Mouse (Mus musculus) midbrain, embryonic 11.5 days (tissue): Measurements from ENCODE around the gene Fdx1. TPM values are rescaled to one million over a fixed set of nuclear protein-coding genes. Genes with fewer than 3 reads are reported as not detected.

Source experiments
- ATAC-seq: fragments of 200-750 bp; cut with Nextera tagmentation; 2 replicates; pipeline ENCODE4 v1.8.0; 2017; ENCODE audit warnings: moderate TSS enrichment, moderate library complexity; ENCODE audit not compliant: low FRiP score
- DNase-seq: peaks from one replicate; pipeline ENCODE4 v3.0.0; 2015; ENCODE audit warnings: low spot score; ENCODE audit errors: missing footprints
- H3K27ac ChIP-seq: fragments of 300-500 bp; sonication (generic); 2 replicates; pipeline ENCODE4 v1.5.1; 2014; ENCODE audit warnings: low read depth, low read length
- H3K27me3 ChIP-seq: fragments of 300-500 bp; sonication (generic); 2 replicates; pipeline ENCODE4 v1.6.1; 2014; ENCODE audit warnings: mild to moderate bottlenecking, low read length, moderate library complexity, mixed read lengths; ENCODE audit not compliant: control insufficient read depth, insufficient read depth
- H3K36me3 ChIP-seq: fragments of 300-500 bp; sonication (generic); 2 replicates; pipeline ENCODE4 v1.6.1; 2014; ENCODE audit warnings: mild to moderate bottlenecking, low read length, moderate library complexity, mixed read lengths; ENCODE audit not compliant: control insufficient read depth, insufficient read depth
- H3K4me1 ChIP-seq: fragments of 300-500 bp; sonication (generic); 2 replicates; pipeline ENCODE4 v1.6.1; 2014; ENCODE audit warnings: low read length; ENCODE audit not compliant: control insufficient read depth, insufficient read depth
- H3K4me2 ChIP-seq: fragments of 300-500 bp; sonication (generic); 2 replicates; pipeline ENCODE4 v1.6.1; 2014; ENCODE audit warnings: mild to moderate bottlenecking, moderate library complexity
- H3K4me3 ChIP-seq: fragments of 300-500 bp; sonication (generic); 2 replicates; pipeline ENCODE4 v1.5.1; 2014; ENCODE audit warnings: low read depth, low read length
- H3K9ac ChIP-seq: fragments of 300-500 bp; sonication (generic); 2 replicates; pipeline ENCODE4 v1.6.1; 2014; ENCODE audit warnings: low read length
- H3K9me3 ChIP-seq: fragments of 300-500 bp; sonication (generic); 2 replicates; pipeline ENCODE4 v1.6.1; 2016; ENCODE audit warnings: low read length; ENCODE audit not compliant: control insufficient read depth
- WGBS: fragments of 180-500 bp; shearing (Covaris S2); extraction: QIAGEN DNeasy Blood & Tissue Kit; methylation state at CpG from one replicate; pipeline ENCODE4 v1.1.7; 2014; 5-methylcytosine and 5-hydroxymethylcytosine counted together
- polyA plus RNA-seq: library from polyadenylated mRNA; unstranded; fragments of >200 nt; fragmentation: Nextera tagmentation; extraction: Ambion mirVana; gene quantifications from 2 replicates; pipeline ENCODE4 v1.2.1, GENCODE M21; 2014

Fdx1 gene
- polyA plus RNA-seq, 1 experiment from 2014 or later: 51.6 TPM

DNA sequence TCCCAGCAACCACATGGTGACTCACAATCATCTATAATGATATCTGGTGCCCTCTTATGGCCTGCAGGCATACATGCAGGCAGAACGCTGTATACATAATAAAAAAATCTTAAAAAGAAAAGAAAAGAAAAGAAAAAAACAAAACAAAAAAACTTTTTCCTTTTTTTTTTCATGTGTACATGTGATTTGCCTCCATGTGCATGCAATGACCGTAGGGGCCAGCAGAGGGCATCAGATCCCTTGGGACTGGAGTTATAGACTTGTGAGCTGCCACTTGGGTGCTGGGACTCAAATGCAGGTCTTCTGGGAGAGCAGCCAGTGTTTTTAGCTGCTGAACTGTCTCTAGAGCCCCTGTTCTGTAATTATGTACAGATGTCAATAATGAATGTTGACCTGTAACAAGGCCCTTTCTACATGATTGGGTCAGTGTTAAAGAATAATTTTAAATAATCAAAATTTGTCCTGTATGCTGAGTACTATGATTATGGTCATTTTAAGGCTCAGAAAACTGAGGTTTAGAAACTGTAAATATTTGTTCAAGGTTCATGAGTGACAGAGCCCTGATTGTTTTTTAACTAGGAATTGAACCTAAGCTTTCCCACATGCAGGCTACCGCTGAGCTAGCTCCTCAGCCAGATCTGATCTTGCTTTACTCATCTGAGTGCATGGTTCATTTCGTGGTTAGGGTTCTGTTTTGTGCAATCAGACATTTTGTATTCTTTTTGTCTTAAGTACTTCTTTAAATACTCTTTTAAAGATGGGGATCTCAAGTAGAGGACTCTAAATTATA, 30.3 kb upstream of the Fdx1 start:
- no peak for DNase-seq
- Histone ChIP-seq H3K27me3 (no peaks in the 10 kb centered on the region), H3K27ac (no peak overlapping the region), H3K4me3 (no peak overlapping the region), H3K4me2 (no peak overlapping the region), H3K9ac (no peak overlapping the region), H3K9me3 (peaks cover 1% of the 10 kb centered on the region; the same call in 1 of the 2 replicates), H3K4me1 (no peaks in the 10 kb centered on the region), H3K36me3 (no peaks in the 10 kb centered on the region)
- WGBS: 75% methylated on average over 4 of the region's 4 CpGs
- ATAC-seq: no peak

DNA sequence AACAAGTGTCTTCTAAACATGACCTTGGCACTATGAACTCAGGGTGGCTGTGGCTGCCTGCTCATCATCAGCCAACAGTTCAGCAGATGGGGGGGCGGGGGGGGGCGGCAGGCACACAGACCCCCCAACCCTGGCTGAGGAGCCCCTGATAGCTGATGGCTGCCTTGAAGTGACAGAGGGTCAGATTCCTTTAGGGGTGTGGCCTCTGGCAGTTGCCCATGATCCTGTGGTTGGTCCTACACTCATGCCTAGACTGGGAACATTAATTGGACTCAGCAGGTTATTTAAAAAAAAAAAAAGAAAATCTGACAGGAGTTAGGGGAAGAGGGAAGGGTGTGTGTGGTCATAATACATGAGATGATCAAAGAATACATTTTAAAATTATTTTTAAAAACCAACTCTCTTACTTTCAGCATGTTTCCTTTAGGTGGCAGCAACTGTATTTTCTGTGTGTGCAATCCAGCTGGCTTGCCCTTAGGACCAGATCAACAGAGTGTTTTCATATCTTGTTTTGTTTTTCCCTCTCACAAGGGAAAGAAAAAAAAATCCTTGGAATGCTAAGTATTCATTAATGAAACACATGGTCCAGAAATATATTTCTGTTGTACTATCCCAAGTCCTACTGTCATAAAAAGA, 28.0 kb upstream of the Fdx1 start:
- Histone ChIP-seq H3K9me3 (no peaks in the 10 kb centered on the region), H3K4me2 (no peak overlapping the region), H3K27ac (no peak overlapping the region), H3K4me3 (no peak overlapping the region), H3K4me1 (no peaks in the 10 kb centered on the region), H3K27me3 (no peaks in the 10 kb centered on the region), H3K36me3 (no peaks in the 10 kb centered on the region), H3K9ac (no peak overlapping the region)
- no peak for DNase-seq
- ATAC-seq: no peak
- WGBS: 44% methylated on average over 2 of the region's 2 CpGs

DNA sequence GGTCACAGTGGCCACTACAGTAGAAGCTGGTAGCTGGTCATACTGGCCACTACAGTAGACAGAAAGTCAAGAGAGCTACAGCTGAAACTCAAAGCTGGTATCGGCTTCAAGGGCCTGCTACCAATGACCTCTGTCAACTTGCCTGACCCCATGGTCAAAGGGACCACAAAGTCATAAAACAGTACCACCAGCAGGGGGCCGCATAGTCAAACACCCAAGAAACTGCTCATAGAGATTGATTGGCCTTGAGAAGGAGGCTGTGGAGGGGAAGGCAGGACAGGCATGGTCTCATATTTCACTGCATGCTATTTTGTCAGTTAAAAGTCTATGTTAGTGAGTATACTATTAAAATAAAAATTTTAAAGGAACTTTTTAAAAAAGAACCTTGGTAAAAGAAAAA, 27.5 kb upstream of the Fdx1 start:
- whole genome bisulfite sequencing: 36% methylated on average over 2 of the region's 2 CpGs

DNA sequence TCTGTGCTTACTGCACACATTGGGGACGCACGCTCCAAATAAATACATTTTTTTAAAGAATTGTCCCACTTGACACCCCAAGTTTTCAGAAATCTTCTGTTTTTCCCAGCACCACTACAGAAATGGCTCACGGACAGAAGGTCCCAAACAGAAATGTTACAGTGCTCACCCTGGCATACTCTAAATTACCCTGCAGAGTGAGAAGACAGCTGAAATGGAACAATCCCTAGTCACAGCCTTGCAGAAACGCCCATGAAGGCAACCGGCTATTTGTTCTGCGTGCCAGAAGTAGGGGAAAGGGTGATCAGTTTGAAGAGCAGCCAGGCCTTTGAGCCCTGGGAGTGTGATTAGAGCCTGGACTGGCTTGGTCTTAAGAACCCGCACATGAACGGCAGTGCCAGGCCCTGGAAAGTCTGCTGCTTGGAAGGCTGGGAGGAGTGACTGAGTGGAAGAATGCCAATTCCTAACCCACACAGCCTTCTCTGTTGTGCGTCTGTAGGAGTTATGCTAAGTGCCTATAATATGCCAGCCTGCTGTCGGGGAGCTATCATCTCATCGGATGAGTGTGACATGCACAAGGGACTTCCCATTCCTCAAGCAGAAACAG, 22.2 kb upstream of the Fdx1 start:
- Histone ChIP-seq H3K4me3 (no peak overlapping the region), H3K27me3 (no peaks in the 10 kb centered on the region), H3K4me2 (no peak overlapping the region), H3K27ac (no peak overlapping the region), H3K4me1 (no peaks in the 10 kb centered on the region), H3K36me3 (no peaks in the 10 kb centered on the region), H3K9me3 (no peaks in the 10 kb centered on the region), H3K9ac (no peak overlapping the region)
- no peak for ATAC-seq
- DNase-seq: no peak
- WGBS: 84% methylated on average over 11 of the region's 11 CpGs

More for the DNA sequence above, 27.5 kb upstream of the Fdx1 start:
- ATAC-seq: no peak
- Histone ChIP-seq H3K27me3 (no peaks in the 10 kb centered on the region), H3K4me3 (no peak overlapping the region), H3K27ac (no peak overlapping the region), H3K9me3 (no peaks in the 10 kb centered on the region), H3K4me1 (no peaks in the 10 kb centered on the region), H3K9ac (no peak overlapping the region), H3K36me3 (no peaks in the 10 kb centered on the region), H3K4me2 (no peak overlapping the region)
- DNase-seq: no peak

DNA sequence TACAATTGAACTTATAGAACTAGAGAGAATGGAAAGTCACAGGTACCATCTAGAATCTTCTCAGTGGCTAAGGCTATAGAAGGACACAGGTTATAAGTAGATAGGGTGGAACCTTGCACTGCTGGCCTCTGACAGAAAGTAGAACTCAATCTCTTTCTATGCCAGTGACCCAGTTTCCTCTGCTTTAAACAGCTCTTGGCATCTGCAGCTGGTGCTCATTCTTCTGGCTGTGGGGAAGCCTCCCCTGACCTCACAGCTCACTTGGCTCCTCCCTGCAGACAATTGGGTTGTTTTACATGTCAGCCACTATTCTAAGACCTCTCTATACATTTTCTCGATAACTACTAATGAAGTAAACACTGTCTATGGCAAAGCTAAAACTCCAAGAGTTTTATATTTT, 17.8 kb upstream of the Fdx1 start:
- 93% methylated on average over 1 of the region's 1 CpGs for WGBS
- Histone ChIP-seq H3K9ac (no peak overlapping the region), H3K4me2 (no peak overlapping the region)

DNA sequence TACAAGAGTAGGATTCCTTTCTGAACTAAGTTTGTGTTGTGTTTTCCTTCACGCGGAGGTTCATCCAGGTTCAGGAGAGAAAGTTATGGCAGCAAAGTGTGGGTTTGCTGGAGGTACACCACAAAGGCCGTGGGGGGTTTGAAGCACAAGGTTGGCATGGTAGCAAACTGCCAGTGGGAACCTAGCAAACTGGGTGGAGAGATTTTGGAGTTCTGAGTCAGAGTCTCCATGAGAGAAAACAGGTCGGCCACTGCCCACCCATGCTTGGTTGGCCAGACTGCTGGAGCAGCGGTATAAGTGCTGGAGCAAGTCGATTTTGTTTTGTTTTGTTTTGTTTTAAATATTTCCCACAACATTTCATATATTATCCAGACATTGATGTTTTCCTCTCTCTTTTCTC, 15.9 kb upstream of the Fdx1 start:
- Histone ChIP-seq H3K27me3 (no peaks in the 10 kb centered on the region), H3K4me3 (no peak overlapping the region), H3K4me1 (no peaks in the 10 kb centered on the region), H3K9ac (no peak overlapping the region), H3K36me3 (no peaks in the 10 kb centered on the region), H3K4me2 (no peak overlapping the region), H3K27ac (no peak overlapping the region), H3K9me3 (no peaks in the 10 kb centered on the region)
- ATAC-seq (no peak), DNase-seq (no peak)
- 92% methylated on average over 6 of the region's 6 CpGs for WGBS

More for the DNA sequence above, 17.8 kb upstream of the Fdx1 start:
- no peaks in the 10 kb centered on the region for H3K9me3 ChIP-seq
- DNase-seq (no peak), ATAC-seq (no peak)
- no peak overlapping the region for H3K27ac ChIP-seq
- H3K4me1 ChIP-seq: no peaks in the 10 kb centered on the region
- no peaks in the 10 kb centered on the region for H3K36me3 ChIP-seq
- H3K27me3 ChIP-seq: no peaks in the 10 kb centered on the region
- no peak overlapping the region for H3K4me3 ChIP-seq

DNA sequence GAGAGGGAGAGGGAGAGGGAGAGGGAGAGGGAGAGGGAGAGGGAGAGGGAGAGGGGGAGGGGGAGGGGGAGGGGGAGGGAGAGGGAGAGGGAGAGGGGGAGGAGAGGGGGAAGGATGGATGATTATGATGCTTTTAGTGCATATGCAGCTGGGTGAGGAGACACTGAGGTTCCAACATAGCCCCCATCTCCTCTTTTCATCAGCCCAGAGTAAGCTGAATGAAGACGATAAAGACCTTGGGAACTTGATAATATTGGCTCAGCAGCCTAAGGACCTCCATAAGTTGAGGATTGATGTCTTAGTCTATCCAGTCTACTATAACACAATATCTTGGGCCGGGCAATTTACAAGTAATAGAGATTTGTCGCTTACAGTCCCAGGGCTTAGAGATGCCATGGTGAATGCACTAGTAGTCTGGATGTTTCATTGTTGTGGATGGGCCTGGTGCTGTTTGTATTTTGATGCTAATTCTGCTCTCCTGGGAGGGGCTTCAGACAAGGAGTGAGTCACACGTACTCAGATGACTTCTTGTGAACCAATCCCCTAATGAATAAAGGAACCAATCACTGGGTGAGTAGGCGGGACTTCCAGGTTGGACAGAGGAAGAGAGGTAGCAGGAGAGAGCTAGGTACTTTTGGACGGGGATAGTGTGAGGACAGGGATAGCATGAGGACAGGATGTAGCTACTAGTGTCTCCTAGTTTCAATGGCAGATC, 15.3 kb upstream of the Fdx1 start:
- WGBS: 92% methylated on average over 6 of the region's 6 CpGs

DNA sequence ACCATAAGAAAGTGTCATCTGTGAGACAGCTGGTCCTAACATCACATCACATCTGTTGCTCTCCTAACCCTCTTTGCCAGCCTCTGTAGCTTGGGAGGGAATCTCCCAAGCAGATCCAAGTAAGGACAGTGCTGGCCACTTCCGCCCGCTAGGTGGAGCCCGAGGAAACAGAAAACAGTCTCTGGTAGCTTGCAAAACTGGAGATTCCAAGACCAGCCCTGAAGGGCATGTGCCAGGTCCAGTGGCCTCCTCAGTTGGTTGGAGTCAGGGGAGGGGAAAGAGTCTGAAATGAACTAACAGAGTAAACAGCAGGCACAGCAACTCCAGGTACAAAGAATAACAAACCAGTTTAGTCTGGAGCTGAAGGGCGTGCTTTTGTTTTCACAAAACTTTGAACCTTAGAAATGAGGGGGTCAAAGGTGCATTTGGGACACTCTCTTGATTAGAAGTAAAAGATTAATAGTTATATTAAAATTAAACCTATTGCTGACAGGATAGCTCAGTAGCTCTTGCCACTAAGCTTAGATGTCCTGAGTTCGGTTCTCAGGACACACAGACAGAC, 14.2 kb upstream of the Fdx1 start:
- no peaks in the 10 kb centered on the region for H3K9me3 ChIP-seq
- no peak overlapping the region for H3K9ac ChIP-seq
- DNase-seq: peak; percentile 96
- peak; percentile 84 for ATAC-seq
- H3K4me3 ChIP-seq: no peak overlapping the region
- H3K4me1 ChIP-seq: no peaks in the 10 kb centered on the region
- H3K36me3 ChIP-seq: no peaks in the 10 kb centered on the region
- H3K27me3 ChIP-seq: no peaks in the 10 kb centered on the region
- 43% methylated on average over 5 of the region's 5 CpGs for WGBS
- H3K4me2 ChIP-seq: no peak overlapping the region
- H3K27ac ChIP-seq: no peak overlapping the region

More for the DNA sequence above, 15.3 kb upstream of the Fdx1 start:
- Histone ChIP-seq H3K4me1 (no peaks in the 10 kb centered on the region), H3K9me3 (no peaks in the 10 kb centered on the region), H3K27ac (no peak overlapping the region), H3K36me3 (no peaks in the 10 kb centered on the region), H3K27me3 (no peaks in the 10 kb centered on the region), H3K9ac (no peak overlapping the region), H3K4me2 (no peak overlapping the region), H3K4me3 (no peak overlapping the region)
- ATAC-seq (no peak), DNase-seq (no peak)
